Mouse (Mus musculus) stomach, postnatal 0 days (tissue): ENCODE measurements around the gene Anxa7. TPM values are rescaled to one million over a fixed set of nuclear protein-coding genes. Genes with fewer than 3 reads are reported as not detected.
A peak's percentile ranks its signal among the peaks of the same experiment; 100 is the strongest.

Source experiments
- ATAC-seq: fragments of 200-750 bp; cut with Nextera tagmentation; 2 replicates; pipeline ENCODE4 v1.8.0; 2017; ENCODE audit not compliant: low FRiP score, low TSS enrichment
- DNase-seq: peaks from one replicate; pipeline ENCODE4 v3.0.0-alpha.2; 2016; ENCODE audit warnings: low spot score
- H3K27ac ChIP-seq: fragments of 300-500 bp; sonication (generic); replicated peaks from 2 replicates; pipeline ENCODE4 v1.5.1; 2014; ENCODE audit warnings: mild to moderate bottlenecking, control low read depth
- H3K27me3 ChIP-seq: fragments of 300-500 bp; sonication (generic); 2 replicates; pipeline ENCODE4 v1.6.1; 2014; ENCODE audit warnings: low read length; ENCODE audit not compliant: control insufficient read depth, insufficient read depth
- H3K36me3 ChIP-seq: fragments of 300-500 bp; sonication (generic); 2 replicates; pipeline ENCODE4 v1.6.1; 2014; ENCODE audit warnings: low read length, mixed read lengths; ENCODE audit not compliant: control insufficient read depth, insufficient read depth
- H3K4me1 ChIP-seq: fragments of 300-500 bp; sonication (generic); replicated peaks from 2 replicates; pipeline ENCODE4 v1.6.1; 2014; ENCODE audit warnings: antibody characterized with exemption; ENCODE audit not compliant: control insufficient read depth, insufficient read depth
- H3K4me2 ChIP-seq: fragments of 300-500 bp; sonication (generic); replicated peaks from 2 replicates; pipeline ENCODE4 v1.6.1; 2014; ENCODE audit warnings: low read depth, mild to moderate bottlenecking, control low read depth, moderate library complexity
- H3K4me3 ChIP-seq: fragments of 300-500 bp; sonication (generic); 2 replicates; pipeline ENCODE4 v1.5.1; 2014; ENCODE audit warnings: low read depth, low read length, control low read depth
- H3K9ac ChIP-seq: fragments of 300-500 bp; sonication (generic); 2 replicates; pipeline ENCODE4 v1.6.1; 2014; ENCODE audit warnings: mild to moderate bottlenecking, low read length, control low read depth, mixed read lengths
- H3K9me3 ChIP-seq: fragments of 300-500 bp; sonication (generic); 2 replicates; pipeline ENCODE4 v1.6.1; 2016; ENCODE audit warnings: low read length; ENCODE audit not compliant: control insufficient read depth
- CTCF ChIP-seq: IDR thresholded peaks from 2 replicates; pipeline ENCODE4 v1.5.1; 2016; ENCODE audit warnings: antibody characterized with exemption, low read depth, mild to moderate bottlenecking, moderate library complexity
- EP300 ChIP-seq: optimal IDR thresholded peaks from 2 replicates; pipeline ENCODE3; 2016; ENCODE audit warnings: antibody characterized with exemption
- WGBS: fragments of 180-500 bp; shearing (Covaris S2); extraction: QIAGEN DNeasy Blood & Tissue Kit; methylation state at CpG from one replicate; pipeline ENCODE4 v1.1.7; 2014; 5-methylcytosine and 5-hydroxymethylcytosine counted together
- polyA plus RNA-seq: library from polyadenylated mRNA; unstranded; fragments of >200 nt; fragmentation: Nextera tagmentation; extraction: Ambion mirVana; gene quantifications from 2 replicates; pipeline ENCODE4 v1.2.1, GENCODE M21; 2015

The Anxa7 gene
- 82.4 and 86.3 TPM in 2 replicates for polyA plus RNA-seq

GRCm38 (mm10) chr14:20479291-20480194 is at the start of gene Anxa7:
TSS of gene Anxa7 (minus strand) at chr14:20480133.
- WGBS = under 1% methylated on average over 48 of the region's 48 CpGs

DNA sequence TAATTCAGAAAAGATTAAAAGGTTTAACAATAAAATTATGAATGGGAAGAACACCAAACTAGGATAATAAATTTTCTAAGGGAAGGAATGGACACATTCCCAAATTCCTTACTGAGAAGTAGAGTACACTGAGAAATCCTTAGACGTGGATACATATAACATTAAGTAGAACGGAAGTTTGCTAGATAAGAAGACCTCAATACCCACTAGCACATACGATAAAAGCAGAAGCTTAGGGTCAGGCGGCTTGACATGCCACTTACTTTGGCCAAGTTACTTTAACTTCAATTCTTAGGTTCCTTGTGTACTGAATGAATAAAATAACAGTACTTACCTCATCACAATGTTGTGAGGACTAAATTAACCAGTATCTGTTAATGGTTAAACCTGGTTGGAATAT is 49.7 kb upstream of the Anxa7 start:
- ATAC-seq (no peak), DNase-seq (no peak)
- Histone ChIP-seq H3K27ac (no peak overlapping the region), H3K36me3 (no peaks in the 10 kb centered on the region), H3K27me3 (no peaks in the 10 kb centered on the region), H3K4me3 (no peak overlapping the region), H3K4me1 (no peaks in the 10 kb centered on the region), H3K4me2 (no peak overlapping the region), H3K9me3 (no peaks in the 10 kb centered on the region), H3K9ac (no peak overlapping the region)
- no peak for TF ChIP-seq CTCF
- no peak for TF ChIP-seq EP300
- WGBS = 90% methylated on average over 4 of the region's 4 CpGs

More at GRCm38 (mm10) chr14:20479291-20480194, at the start of gene Anxa7:
- ATAC-seq (peak; percentile 89), DNase-seq (peak; percentile 96)
- peak within 1 kb of the TSS; percentile 78 for H3K4me2 ChIP-seq
- H3K4me1 ChIP-seq = 0 out of 2 replicates have a peak, but pooled peaks cover 2% of the 10 kb centered on the region
- peak within 1 kb of the TSS; percentile 72 for H3K4me3 ChIP-seq
- peak within 1 kb of the TSS; percentile 97 for H3K27ac ChIP-seq
- H3K36me3 ChIP-seq = no peaks in the 10 kb centered on the region
- TF ChIP-seq CTCF (peak; percentile 45), EP300 (no peak)
- H3K9ac ChIP-seq = peak within 1 kb of the TSS; percentile 78
- H3K9me3 ChIP-seq = no peaks in the 10 kb centered on the region
- no peaks in the 10 kb centered on the region for H3K27me3 ChIP-seq

DNA sequence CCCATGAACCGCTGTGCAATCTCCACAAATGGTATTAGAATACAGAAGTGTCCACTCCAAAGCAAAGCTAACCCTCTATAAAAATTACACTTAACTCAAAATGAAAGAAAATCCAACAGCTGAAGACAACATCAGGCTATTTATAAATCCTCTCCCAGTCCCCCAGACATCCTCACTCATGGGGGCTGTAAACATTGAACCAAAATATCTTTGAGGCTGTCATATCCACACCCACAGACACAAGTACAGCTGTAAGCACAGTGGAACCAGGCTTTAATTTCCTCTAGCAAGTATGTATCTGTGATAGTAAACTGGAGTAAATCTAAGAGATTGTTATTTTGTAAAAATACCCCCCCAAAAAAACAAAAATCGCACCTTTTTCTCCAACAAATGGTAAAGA is 40.2 kb upstream of the Anxa7 start:
- ATAC-seq (no peak), DNase-seq (no peak)
- no peaks in the 10 kb centered on the region for H3K36me3 ChIP-seq
- H3K4me1 ChIP-seq = no peaks in the 10 kb centered on the region
- no peak overlapping the region for H3K27ac ChIP-seq
- 93% methylated on average over 2 of the region's 2 CpGs for WGBS
- no peaks in the 10 kb centered on the region for H3K9me3 ChIP-seq
- TF ChIP-seq EP300 (no peak), CTCF (no peak)
- H3K27me3 ChIP-seq = no peaks in the 10 kb centered on the region
- no peak overlapping the region for H3K4me3 ChIP-seq
- no peak overlapping the region for H3K4me2 ChIP-seq
- H3K9ac ChIP-seq = no peak overlapping the region

- no peak overlapping the region for H3K4me3 ChIP-seq
- no peak overlapping the region for H3K4me2 ChIP-seq
- ATAC-seq = no peak
- H3K9me3 ChIP-seq = no peaks in the 10 kb centered on the region
- H3K4me1 ChIP-seq = no peaks in the 10 kb centered on the region
- H3K27ac ChIP-seq = no peak overlapping the region
- H3K36me3 ChIP-seq = peaks cover 4% of the 10 kb centered on the region
- TF ChIP-seq CTCF = no peak
- H3K27me3 ChIP-seq = no peaks in the 10 kb centered on the region
- H3K9ac ChIP-seq = no peak overlapping the region
- WGBS = 88% methylated on average over 2 of the region's 2 CpGs
- DNase-seq = no peak
Observed at GRCm38 (mm10) chr14:20508424-20508823, 28.5 kb upstream of the Anxa7 start.

GRCm38 (mm10) chr14:20502966-20503365 is 23.0 kb upstream of the Anxa7 start:
- TF ChIP-seq CTCF (no peak), EP300 (no peak)

GRCm38 (mm10) chr14:20499982-20500381 is 20.0 kb upstream of the Anxa7 start:
- H3K9me3 ChIP-seq = no peaks in the 10 kb centered on the region
- TF ChIP-seq EP300 (no peak), CTCF (no peak)
- no peaks in the 10 kb centered on the region for H3K4me1 ChIP-seq
- ATAC-seq = no peak
- DNase-seq = no peak
- H3K27me3 ChIP-seq = no peaks in the 10 kb centered on the region
- H3K36me3 ChIP-seq = 0 out of 2 replicates have a peak, but pooled peaks cover 6% of the 10 kb centered on the region
- H3K4me3 ChIP-seq = no peak overlapping the region
- 88% methylated on average over 3 of the region's 3 CpGs for WGBS
- no peak overlapping the region for H3K9ac ChIP-seq
- no peak overlapping the region for H3K4me2 ChIP-seq
- no peak overlapping the region for H3K27ac ChIP-seq

More at GRCm38 (mm10) chr14:20502966-20503365, 23.0 kb upstream of the Anxa7 start:
- Histone ChIP-seq H3K4me1 (no peaks in the 10 kb centered on the region), H3K4me2 (no peak overlapping the region), H3K9me3 (no peaks in the 10 kb centered on the region), H3K9ac (no peak overlapping the region), H3K36me3 (peaks cover 6% of the 10 kb centered on the region; the same call in 1 of the 2 replicates), H3K27ac (no peak overlapping the region), H3K4me3 (no peak overlapping the region), H3K27me3 (no peaks in the 10 kb centered on the region)
- ATAC-seq (peak; percentile 81), DNase-seq (no peak)
- WGBS = 85% methylated on average over 10 of the region's 10 CpGs
